Comparison of ENCODE assay signal across 13 mouse cellular contexts in genomic region chr19:21818021-21818725, GRCm38 (mm10). TPM values are rescaled to one million over a fixed set of nuclear protein-coding genes. Genes with fewer than 3 reads are reported as not detected.
A peak's percentile ranks its signal among the peaks of the same experiment; 100 is the strongest.
DNase-seq lines count a peak whose midpoint lies in the region; ATAC-seq lines count a peak whose summit lies in the region.
"Had no signal": no experiment of that assay in that cellular context is flagged by ENCODE, and none has a peak within 500 bp of the region (broad histone marks: within the 10 kb centered on the region; RNA-seq: fewer than 3 reads in every experiment).

No protein-coding gene starts in this region.

- H3K4me2 ChIP-seq in liver, embryonic 16.5 days (ENCODE audit: low read depth, low read length) = no peak overlapping the region
- H3K4me2 ChIP-seq in liver, embryonic 12.5 days = no peak overlapping the region
- H3K4me2 ChIP-seq: midbrain, embryonic 12.5 days had no signal

- H3K27me3 ChIP-seq in liver, embryonic 16.5 days (ENCODE audit: control insufficient read depth, insufficient read depth, low read depth, low read length) = no peaks in the 10 kb centered on the region
- no peaks in the 10 kb centered on the region for H3K27me3 ChIP-seq in liver, embryonic 12.5 days (replicated peaks)
- H3K27me3 ChIP-seq: midbrain, embryonic 12.5 days had no signal

- H3K4me1 ChIP-seq in liver, embryonic 16.5 days (ENCODE audit: control insufficient read depth, low read depth, low read length) = no peaks in the 10 kb centered on the region
- H3K4me1 ChIP-seq in liver, embryonic 12.5 days = no peaks in the 10 kb centered on the region
- H3K4me1 ChIP-seq: midbrain, embryonic 12.5 days had no signal

- no peak overlapping the region for H3K27ac ChIP-seq in liver, embryonic 16.5 days (ENCODE audit: low read length)
- H3K27ac ChIP-seq in liver, embryonic 12.5 days = no peak overlapping the region
- H3K27ac ChIP-seq: midbrain, embryonic 12.5 days had no signal

- WGBS in liver, embryonic 16.5 days (ENCODE audit: insufficient replicate concordance) = 65% methylated on average over 14 of the region's 14 CpGs
- WGBS in liver, embryonic 12.5 days (ENCODE audit: insufficient replicate concordance) = 82% methylated on average over 14 of the region's 14 CpGs

- no peaks in the 10 kb centered on the region for H3K9me3 ChIP-seq in liver, embryonic 16.5 days (replicated peaks; ENCODE audit: control insufficient read depth, low read length)
- no peaks in the 10 kb centered on the region for H3K9me3 ChIP-seq in liver, embryonic 12.5 days (replicated peaks)
- H3K9me3 ChIP-seq: midbrain, embryonic 12.5 days had no signal

- peak; percentile 45; the same call in 1 of the 2 replicates for ATAC-seq in liver, embryonic 16.5 days (ENCODE audit: low read depth)
- ATAC-seq in liver, embryonic 12.5 days = no peak
- ATAC-seq in common myeloid progenitor, adult 5-6 weeks (replicated peaks; ENCODE audit: low read depth, poor library complexity, severe bottlenecking) = peak; percentile 72
- ATAC-seq in megakaryocyte, adult 5-6 weeks (ENCODE audit: poor library complexity, severe bottlenecking) = peak; percentile 91
- ATAC-seq: hindbrain, embryonic 16.5 days had no signal

- peak; percentile 51 for DNase-seq in ES-CJ7 (ENCODE audit: low read depth, low spot score)
- DNase-seq in frontal cortex, postnatal 25 days (ENCODE audit: low spot score in 2 of 2) = no peak
- DNase-seq in neural tube, embryonic 10.5 days (ENCODE audit: extremely low spot score, low spot score) = no peak
- DNase-seq: cerebellum, postnatal 10 days; heart, adult 11 months; right cerebral cortex, postnatal 4 days; thymus, adult 18-20 months had no signal

- no peak overlapping the region for H3K4me3 ChIP-seq in liver, embryonic 16.5 days (ENCODE audit: low read depth, low read length)
- no peak overlapping the region for H3K4me3 ChIP-seq in liver, embryonic 12.5 days
- H3K4me3 ChIP-seq: midbrain, embryonic 12.5 days had no signal

- no peak overlapping the region for H3K9ac ChIP-seq in liver, embryonic 16.5 days (ENCODE audit: low read depth, low read length)
- no peak overlapping the region for H3K9ac ChIP-seq in liver, embryonic 12.5 days
- H3K9ac ChIP-seq: midbrain, embryonic 12.5 days had no signal

- H3K36me3 ChIP-seq in liver, embryonic 16.5 days (ENCODE audit: control insufficient read depth, insufficient read depth) = no peaks in the 10 kb centered on the region; the same call in 1 of the 2 replicates
- peaks cover 33% of the 10 kb centered on the region for H3K36me3 ChIP-seq in liver, embryonic 12.5 days

RNA-seq across cellular contexts. Expression of gene Cemip2, which starts 40.0 kb away (rescaled TPM):
- 8.0 and 8.7 TPM in 2 replicates for polyA plus RNA-seq in liver, embryonic 16.5 days (2015; fragmentation: Nextera tagmentation; extraction: Ambion mirVana)
- 13.7 and 15.0 TPM in 2 replicates for polyA plus RNA-seq in liver, embryonic 12.5 days (2016; fragmentation: Nextera tagmentation; extraction: Ambion mirVana)
- total RNA-seq in common myeloid progenitor, adult 5-6 weeks (2017) = 7.3 and 9.6 TPM in 2 replicates
- total RNA-seq in megakaryocyte, adult 5-6 weeks (2015) = 8.1 and 9.0 TPM in 2 replicates
- 16.0 and 19.3 TPM in 2 replicates for total RNA-seq in megakaryocyte, adult 5-6 weeks (2017)
